Mouse (Mus musculus): Measurements from ENCODE around the gene Abhd6.

DNA sequence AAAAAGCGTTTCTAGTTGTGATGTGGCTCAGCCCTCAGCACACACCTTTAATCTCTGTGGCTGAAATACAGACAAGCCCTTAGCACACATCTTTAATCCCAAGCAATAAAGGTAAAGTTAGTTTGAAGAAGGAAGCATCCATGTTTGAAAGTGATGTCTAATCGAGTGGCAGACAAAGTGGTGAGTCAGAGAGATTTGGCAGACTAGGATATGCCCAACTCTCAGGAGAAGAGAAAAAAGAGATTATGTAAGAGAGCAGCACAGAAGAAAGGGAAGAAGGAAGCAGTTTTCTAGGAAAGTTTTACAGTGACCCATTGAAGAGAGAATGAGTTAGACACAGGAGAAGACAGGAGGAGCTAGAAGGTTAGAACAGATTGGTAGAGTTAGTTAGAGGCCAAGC lies 86.3 kb downstream of the Abhd6 start:
- TF ChIP-seq CTCF (conservative IDR thresholded peaks at IDR 0.05; ENCODE audit: insufficient read depth, insufficient read length, low read depth, low read length) = no peak
- TF ChIP-seq POLR2A (IDR thresholded peaks at IDR 0.05; ENCODE audit: low read depth, low read length) = no peak

Measured in kidney, adult 2 months (tissue).